Mouse (Mus musculus): ENCODE data around the gene Msh3. TPM values are rescaled to one million over a fixed set of nuclear protein-coding genes. Genes with fewer than 3 reads are reported as not detected.

Msh3 gene
- 6.6 TPM for polyA plus RNA-seq (2014; fragmentation: Illumina TruSeq; extraction: RNeasy Lipid Tissue Mini Kit (QIAGEN cat#74804); ENCODE audit: insufficient read depth, low read depth, low replicate concordance)

GRCm38 (mm10) chr13:92354456-92355271, at the start of gene Msh3, which contains the start of gene Dhfr:
Msh3 (minus strand) TSS chr13:92355003.
Dhfr (plus strand) TSS chr13:92354726.

GRCm38 (mm10) chr13:92305680-92306079, 49.1 kb downstream of the Msh3 start, which contains the start of gene Gm20379:
Gm20379 (plus strand) TSS chr13:92305980.

Other genes with a start within 250 kb of the Msh3 start
- 8.5 TPM for gene Rasgrf2, start 223.3 kb downstream of the Msh3 start, polyA plus RNA-seq (2014; fragmentation: Illumina TruSeq; extraction: RNeasy Lipid Tissue Mini Kit (QIAGEN cat#74804); ENCODE audit: insufficient read depth, low read depth, low replicate concordance)
- not detected for gene Gm20379, start 49.0 kb downstream of the Msh3 start, polyA plus RNA-seq (2014; fragmentation: Illumina TruSeq; extraction: RNeasy Lipid Tissue Mini Kit (QIAGEN cat#74804); ENCODE audit: insufficient read depth, low read depth, low replicate concordance)
- 1.0 TPM for gene Dhfr, start 277 bp downstream of the Msh3 start, polyA plus RNA-seq (2014; fragmentation: Illumina TruSeq; extraction: RNeasy Lipid Tissue Mini Kit (QIAGEN cat#74804); ENCODE audit: insufficient read depth, low read depth, low replicate concordance)
- gene Ankrd34b, start 70.9 kb upstream of the Msh3 start, polyA plus RNA-seq (2014; fragmentation: Illumina TruSeq; extraction: RNeasy Lipid Tissue Mini Kit (QIAGEN cat#74804); ENCODE audit: insufficient read depth, low read depth, low replicate concordance): not detected
- gene Fam151b, start 129.0 kb upstream of the Msh3 start, polyA plus RNA-seq (2014; fragmentation: Illumina TruSeq; extraction: RNeasy Lipid Tissue Mini Kit (QIAGEN cat#74804); ENCODE audit: insufficient read depth, low read depth, low replicate concordance): 8.8 TPM
- gene Zfyve16, start 175.9 kb upstream of the Msh3 start, polyA plus RNA-seq (2014; fragmentation: Illumina TruSeq; extraction: RNeasy Lipid Tissue Mini Kit (QIAGEN cat#74804); ENCODE audit: insufficient read depth, low read depth, low replicate concordance): 6.8 TPM
- gene Spz1, start 221.2 kb upstream of the Msh3 start, polyA plus RNA-seq (2014; fragmentation: Illumina TruSeq; extraction: RNeasy Lipid Tissue Mini Kit (QIAGEN cat#74804); ENCODE audit: insufficient read depth, low read depth, low replicate concordance): not detected

Data from lung, adult 10 weeks (tissue).